Mouse (Mus musculus): Measurements from ENCODE around the gene Slc2a5. TPM values are rescaled to one million over a fixed set of nuclear protein-coding genes. Genes with fewer than 3 reads are reported as not detected.

Slc2a5 gene
- not detected for total RNA-seq (2023)

DNA sequence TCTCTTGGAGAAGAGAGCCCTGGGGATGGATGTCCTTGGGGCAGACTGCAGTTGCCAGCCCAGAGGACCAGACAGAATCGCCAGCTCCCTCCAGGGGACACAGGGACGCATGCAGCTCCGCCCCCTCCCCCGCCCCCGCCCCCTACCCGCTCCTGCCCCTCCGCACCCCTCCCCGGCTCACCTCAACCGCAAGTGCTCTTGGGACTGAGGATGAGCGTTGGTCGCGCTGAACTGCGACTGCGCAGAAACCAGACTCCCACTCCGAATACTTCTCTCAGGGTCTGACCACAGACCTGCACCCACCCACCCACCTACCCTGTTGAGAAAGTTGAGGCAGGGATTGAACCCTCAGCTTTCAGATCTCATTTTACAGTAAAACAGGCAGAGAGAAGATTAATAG, at the start of gene Slc2a5:
Gene Slc2a5, plus strand, starts transcription at position 229 of the 400 bp plus-strand sequence.

DNA sequence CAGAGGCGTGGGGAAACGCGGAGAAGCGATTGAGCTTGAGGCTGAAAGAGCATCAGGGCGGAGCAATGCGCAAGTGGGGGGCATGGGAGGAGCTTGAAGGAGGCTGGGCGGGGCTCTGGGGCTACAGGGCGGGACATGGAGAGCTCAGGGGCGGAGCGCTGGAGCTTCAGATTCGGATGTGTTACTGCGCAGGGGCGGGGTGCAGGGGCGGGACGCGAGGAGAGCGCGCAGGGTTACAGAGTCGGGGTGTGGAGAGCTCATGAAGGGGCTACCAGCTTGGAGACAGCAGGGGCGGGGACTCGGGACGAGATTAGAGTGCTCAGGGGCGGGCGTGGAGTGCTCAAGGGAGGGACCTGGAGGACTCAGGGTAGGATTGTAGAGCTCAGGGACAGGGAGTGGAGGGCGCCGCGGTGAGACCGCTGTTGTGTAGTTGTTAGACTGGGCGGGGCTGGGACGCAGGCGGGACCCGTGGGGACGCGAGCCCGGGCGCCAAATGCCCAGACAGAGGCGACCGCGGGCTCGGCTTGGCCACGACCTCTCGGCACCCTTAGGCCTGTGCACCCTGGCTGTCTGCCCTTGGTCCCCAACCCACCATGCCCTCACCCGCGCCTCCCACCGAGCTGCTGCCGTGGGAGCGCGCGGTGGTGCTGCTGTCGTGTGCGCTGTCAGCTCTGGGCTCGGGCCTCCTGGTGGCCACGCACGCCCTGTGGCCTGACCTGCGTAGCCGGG, 31.8 kb upstream of the Slc2a5 start, which contains the start of gene Gpr157:
Gene Gpr157, plus strand, starts transcription at position 205 of the 729 bp plus-strand sequence.

Other genes with a start within 250 kb of the Slc2a5 start
- 1 to 10 TPM; 1.5 to 2.5 TPM for gene Spsb1, start 164.2 kb upstream of the Slc2a5 start, total RNA-seq (2023)
- gene H6pd, start 110.3 kb upstream of the Slc2a5 start, total RNA-seq (2023), result 10 to 100 TPM; 13.3 to 18.8 TPM
- 1 to 10 TPM; 1.2 to 1.6 TPM for gene Gpr157, start 31.9 kb upstream of the Slc2a5 start, total RNA-seq (2023)
- not detected for gene Slc2a7, start 29.7 kb downstream of the Slc2a5 start, total RNA-seq (2023)
- gene Car6, start 82.0 kb downstream of the Slc2a5 start, total RNA-seq (2023), result not detected
- 100 to 1,000 TPM; 115 to 142 TPM for gene Eno1, start 117.4 kb downstream of the Slc2a5 start, total RNA-seq (2023)
- 100 to 1,000 TPM; 200 to 234 TPM for gene Rere, start 162.4 kb downstream of the Slc2a5 start, total RNA-seq (2023)